Mouse (Mus musculus) ES-Bruce4 (cell line): Measurements from ENCODE around the gene Rwdd2a.

Source experiments
- CTCF ChIP-seq: IDR thresholded peaks from one replicate; pipeline ENCODE4 v1.8.1; 2011; ENCODE audit warnings: low read depth, low read length
- POLR2A ChIP-seq: IDR thresholded peaks from one replicate; pipeline ENCODE4 v1.8.1; 2011; ENCODE audit warnings: low read length; ENCODE audit not compliant: insufficient read depth

- TF ChIP-seq CTCF, result no peak
- no peak for TF ChIP-seq POLR2A
These were observed 50.3 kb downstream of the Rwdd2a start for GRCm38 (mm10) chr9:86622062-86622461.
